12 mouse cellular contexts compared by ENCODE assay signal in genomic region chr11:115188539-115189231, GRCm38 (mm10). TPM values are rescaled to one million over a fixed set of nuclear protein-coding genes. Genes with fewer than 3 reads are reported as not detected.
DNase-seq lines count a peak whose midpoint lies in the region; ATAC-seq and TF ChIP-seq lines count a peak whose summit lies in the region.
"Had no signal": no experiment of that assay in that cellular context is flagged by ENCODE, and none has a peak within 500 bp of the region (broad histone marks: within the 10 kb centered on the region; RNA-seq: fewer than 3 reads in every experiment).

No protein-coding gene starts in this region.

- H3K27me3 ChIP-seq in spleen, adult 2 months (ENCODE audit: control insufficient read depth, insufficient read depth, low read length): no peaks in the 10 kb centered on the region

- H3K4me3 ChIP-seq in gastrocnemius, adult 2 months: no peak overlapping the region
- H3K4me3 ChIP-seq in spleen, adult 2 months (ENCODE audit: extremely low read depth, insufficient read depth, insufficient read length): no peak overlapping the region
- peak overlapping the region; percentile 99 for H3K4me3 ChIP-seq in macrophage (ENCODE audit: inconsistent target)

- TF ChIP-seq POLR2A in spleen, adult 2 months (IDR thresholded peaks at IDR 0.05; ENCODE audit: low read depth, low read length): no peak

- ATAC-seq in activated CD4-positive, CD25-positive, alpha-beta regulatory T cell, adult 4 months: no peak
- ATAC-seq: forebrain, embryonic 16.5 days had no signal

- no peak for DNase-seq in gastrocnemius, adult 2 months
- no peak for DNase-seq in gastrocnemius, postnatal 36 days
- DNase-seq in spleen, adult 2 months (ENCODE audit: low read depth in 1 of 2, low spot score in 2 of 2): no peak
- DNase-seq in spleen, adult 18-20 months: no peak
- no peak for DNase-seq in MN1 (ENCODE audit: low spot score)
- no peak for DNase-seq in B cell, adult 2 months
- DNase-seq: adrenal gland, adult 2 months; kidney, postnatal 10 days; lung, adult 2 months had no signal

- peaks cover 17% of the 10 kb centered on the region; the same call in 1 of the 2 replicates for H3K4me1 ChIP-seq in spleen, adult 2 months (ENCODE audit: control insufficient read depth, insufficient read depth, insufficient read length)

- peak overlapping the region; percentile 90 for H3K27ac ChIP-seq in gastrocnemius, adult 2 months
- peak overlapping the region; percentile 8; the same call in 1 of the 2 replicates for H3K27ac ChIP-seq in spleen, adult 2 months (ENCODE audit: insufficient read depth, low read length)
- peak overlapping the region; percentile 99 for H3K27ac ChIP-seq in macrophage

- no peaks in the 10 kb centered on the region for H3K36me3 ChIP-seq in spleen, adult 2 months (ENCODE audit: control insufficient read depth, insufficient read depth, low read length)
- no peaks in the 10 kb centered on the region; the same call in 1 of the 2 replicates for H3K36me3 ChIP-seq in macrophage (ENCODE audit: inconsistent target)

- 48% methylated on average over 13 of the region's 13 CpGs for WGBS in spleen, adult 2 months
- WGBS in macrophage (ENCODE audit: missing documents): 7% methylated on average over 13 of the region's 13 CpGs

- no peak for TF ChIP-seq CTCF in gastrocnemius, adult 2 months (IDR thresholded peaks at IDR 0.05)
- no peak for TF ChIP-seq CTCF in spleen, adult 2 months (IDR thresholded peaks at IDR 0.05; ENCODE audit: extremely low read depth, insufficient read depth, insufficient read length, insufficient replicate concordance)

- intact Hi-C loops in gastrocnemius, adult 2 months (cut with DNase I): no loop called here
- intact Hi-C loops in gastrocnemius, postnatal 36 days (cut with DNase I): no loop called here

- H3K79me2 ChIP-seq in macrophage (ENCODE audit: inconsistent target): peaks cover 61% of the 10 kb centered on the region

RNA-seq across cellular contexts. Expression of gene Nat9, which starts 1.0 kb away (rescaled TPM):
- 10 to 100 TPM; 12.7 to 16.3 TPM for total RNA-seq in gastrocnemius, adult 2 months (2021)
- 10 to 100 TPM; 10.6 to 12.9 TPM for total RNA-seq in gastrocnemius, postnatal 36 days (2021)
- 12.3 and 12.5 TPM in 2 replicates for polyA plus RNA-seq in spleen, adult 2 months (2012; rRNA removed)
- 100 to 1,000 TPM in 1 of 26 experiments, 10 to 100 TPM in 21, 1 to 10 TPM in 4; 2.6 to 108 (median 36.9) TPM for total RNA-seq in macrophage (2018; cell fraction: chromatin; rRNA removed)
- 100 to 1,000 TPM in 1 of 26 experiments, 10 to 100 TPM in 25; 28.0 to 101 (median 57.2) TPM for total RNA-seq in macrophage (2018; cell fraction: cytosol; rRNA removed)
- 10 to 100 TPM in 25 of 26 experiments, 1 to 10 TPM in 1; 9.0 to 78.5 (median 40.6) TPM for total RNA-seq in macrophage (2018; cell fraction: nucleus; rRNA removed)
- polyA plus RNA-seq in macrophage (2018): 49.9 to 79.6 TPM (median 50.9 TPM) in 3 replicates
- 10 to 100 TPM; 14.0 to 14.6 TPM for polyA plus RNA-seq in activated CD4-positive, CD25-positive, alpha-beta regulatory T cell, adult 4 months (2017; shearing (Covaris generic))

RNA-seq across cellular contexts. Expression of gene Tmem104, which starts 1.4 kb away (rescaled TPM):
- 1 to 10 TPM; 7.3 to 7.4 TPM for total RNA-seq in gastrocnemius, adult 2 months (2021)
- total RNA-seq in gastrocnemius, postnatal 36 days (2021): 1 to 10 TPM; 4.5 to 6.0 TPM
- 16.3 and 16.5 TPM in 2 replicates for polyA plus RNA-seq in spleen, adult 2 months (2012; rRNA removed)
- total RNA-seq in macrophage (2018; cell fraction: chromatin; rRNA removed): 100 to 1,000 TPM in 12 of 26 experiments, 10 to 100 TPM in 13, 1 to 10 TPM in 1; 7.7 to 184 (median 90.9) TPM
- total RNA-seq in macrophage (2018; cell fraction: cytosol; rRNA removed): 100 to 1,000 TPM in 22 of 26 experiments, 10 to 100 TPM in 4; 67.8 to 188 (median 142) TPM
- total RNA-seq in macrophage (2018; cell fraction: nucleus; rRNA removed): 100 to 1,000 TPM in 23 of 26 experiments, 10 to 100 TPM in 3; 16.8 to 258 (median 153) TPM
- 86.7 to 149 TPM (median 97.3 TPM) in 3 replicates for polyA plus RNA-seq in macrophage (2018)
- 10 to 100 TPM in 1 of 2 experiments, 1 to 10 TPM in 1; 9.3 to 11.9 TPM for polyA plus RNA-seq in activated CD4-positive, CD25-positive, alpha-beta regulatory T cell, adult 4 months (2017; shearing (Covaris generic))

RNA-seq across cellular contexts. Expression of gene Slc9a3r1, which starts 25.5 kb away (rescaled TPM):
- 1 to 10 TPM; 1.8 to 2.6 TPM for total RNA-seq in gastrocnemius, adult 2 months (2021)
- 1 to 10 TPM; 2.3 to 3.1 TPM for total RNA-seq in gastrocnemius, postnatal 36 days (2021)
- polyA plus RNA-seq in spleen, adult 2 months (2012; rRNA removed): 51.5 and 63.7 TPM in 2 replicates
- 100 to 1,000 TPM in 8 of 26 experiments, 10 to 100 TPM in 18; 30.3 to 205 (median 67.7) TPM for total RNA-seq in macrophage (2018; cell fraction: chromatin; rRNA removed)
- total RNA-seq in macrophage (2018; cell fraction: cytosol; rRNA removed): 100 to 1,000 TPM; 153 to 311 (median 221) TPM
- total RNA-seq in macrophage (2018; cell fraction: nucleus; rRNA removed): 100 to 1,000 TPM in 15 of 26 experiments, 10 to 100 TPM in 11; 74.2 to 183 (median 104) TPM
- 158 to 302 TPM (median 169 TPM) in 3 replicates for polyA plus RNA-seq in macrophage (2018)
- polyA plus RNA-seq in activated CD4-positive, CD25-positive, alpha-beta regulatory T cell, adult 4 months (2017; shearing (Covaris generic)): 100 to 1,000 TPM; 166 to 228 TPM

RNA-seq across cellular contexts. Expression of gene Cd300lf, which starts 54.9 kb away (rescaled TPM):
- under 1 TPM in 1 of 2 experiments, not detected in 1; 0.31 TPM for total RNA-seq in gastrocnemius, adult 2 months (2021)
- total RNA-seq in gastrocnemius, postnatal 36 days (2021): not detected
- polyA plus RNA-seq in spleen, adult 2 months (2012; rRNA removed): 24.7 and 31.4 TPM in 2 replicates
- total RNA-seq in macrophage (2018; cell fraction: chromatin; rRNA removed): 100 to 1,000 TPM in 23 of 26 experiments, 10 to 100 TPM in 3; 48.1 to 568 (median 332) TPM
- 100 to 1,000 TPM in 6 of 26 experiments, 10 to 100 TPM in 20; 54.6 to 145 (median 88.2) TPM for total RNA-seq in macrophage (2018; cell fraction: cytosol; rRNA removed)
- total RNA-seq in macrophage (2018; cell fraction: nucleus; rRNA removed): 100 to 1,000 TPM in 24 of 26 experiments, 10 to 100 TPM in 2; 52.4 to 465 (median 283) TPM
- 76.9 to 122 TPM (median 90.4 TPM) in 3 replicates for polyA plus RNA-seq in macrophage (2018)
- polyA plus RNA-seq in activated CD4-positive, CD25-positive, alpha-beta regulatory T cell, adult 4 months (2017; shearing (Covaris generic)): 1 to 10 TPM in 1 of 2 experiments, under 1 TPM in 1; 0.37 to 1.5 TPM

Comparison
In these comparisons a context has a peak if more than half of its experiments do, and no peak if none do; other contexts are left out.
1. H3K27ac ChIP-seq: peak in every context shown above with its lines; median percentile 99 in macrophage; 90 in gastrocnemius, adult 2 months; 8 in spleen, adult 2 months.